Mouse (Mus musculus): ENCODE measurements around the gene Tex13b.
"Not testable (repeated sequence)": the region's sequence is repeated elsewhere in the genome, so short reads cannot be mapped to it uniquely, and the experiment has no call there.

GRCm38 (mm10) chrX:140857040-140857439 lies 43.8 kb upstream of the Tex13b start:
- TF ChIP-seq CTCF (IDR thresholded peaks at IDR 0.05; ENCODE audit: borderline replicate concordance, insufficient read depth, low read depth, low read length); POLR2A (IDR thresholded peaks at IDR 0.05; ENCODE audit: borderline replicate concordance, insufficient read depth, low read length): not testable (repeated sequence)
